Mouse (Mus musculus): ENCODE data around the gene Papola. TPM values are rescaled to one million over a fixed set of nuclear protein-coding genes. Genes with fewer than 3 reads are reported as not detected.

Gene Papola
- polyA plus RNA-seq, 1 experiment, result 165 TPM

GRCm38 (mm10) chr12:105843243-105844005, 58.9 kb downstream of the Papola start:
- TF ChIP-seq POLR2A (IDR thresholded peaks at IDR 0.05; ENCODE audit: borderline replicate concordance, extremely low read depth, insufficient read depth, insufficient read length, poor library complexity, severe bottlenecking) (no peak), CTCF (IDR thresholded peaks at IDR 0.05; ENCODE audit: borderline replicate concordance, extremely low read depth, insufficient read depth, insufficient read length) (no peak)
- DNase-seq (ENCODE audit: low read depth), result peak; percentile 72

GRCm38 (mm10) chr12:105844406-105844805, 59.9 kb downstream of the Papola start:
- DNase-seq (ENCODE audit: low read depth), result no peak
- TF ChIP-seq CTCF (IDR thresholded peaks at IDR 0.05; ENCODE audit: borderline replicate concordance, extremely low read depth, insufficient read depth, insufficient read length), result no peak
- TF ChIP-seq POLR2A (IDR thresholded peaks at IDR 0.05; ENCODE audit: borderline replicate concordance, extremely low read depth, insufficient read depth, insufficient read length, poor library complexity, severe bottlenecking), result no peak

GRCm38 (mm10) chr12:105849102-105849501, 64.6 kb downstream of the Papola start:
- TF ChIP-seq CTCF (IDR thresholded peaks at IDR 0.05; ENCODE audit: borderline replicate concordance, extremely low read depth, insufficient read depth, insufficient read length) (no peak), POLR2A (IDR thresholded peaks at IDR 0.05; ENCODE audit: borderline replicate concordance, extremely low read depth, insufficient read depth, insufficient read length, poor library complexity, severe bottlenecking) (no peak)
- peak; percentile 47 for DNase-seq (ENCODE audit: low read depth)

- TF ChIP-seq POLR2A (IDR thresholded peaks at IDR 0.05; ENCODE audit: borderline replicate concordance, extremely low read depth, insufficient read depth, insufficient read length, poor library complexity, severe bottlenecking) (no peak), CTCF (IDR thresholded peaks at IDR 0.05; ENCODE audit: borderline replicate concordance, extremely low read depth, insufficient read depth, insufficient read length) (no peak)
- DNase-seq (ENCODE audit: low read depth), result no peak
Observed at GRCm38 (mm10) chr12:105850675-105851074, 66.2 kb downstream of the Papola start.

GRCm38 (mm10) chr12:105852798-105853197, 68.3 kb downstream of the Papola start:
- TF ChIP-seq CTCF (IDR thresholded peaks at IDR 0.05; ENCODE audit: borderline replicate concordance, extremely low read depth, insufficient read depth, insufficient read length), result no peak
- TF ChIP-seq POLR2A (IDR thresholded peaks at IDR 0.05; ENCODE audit: borderline replicate concordance, extremely low read depth, insufficient read depth, insufficient read length, poor library complexity, severe bottlenecking), result no peak
- DNase-seq (ENCODE audit: low read depth), result peak; percentile 61

GRCm38 (mm10) chr12:105854639-105855038, 70.1 kb downstream of the Papola start:
- peak; percentile 87 for DNase-seq (ENCODE audit: low read depth)
- no peak for TF ChIP-seq POLR2A (IDR thresholded peaks at IDR 0.05; ENCODE audit: borderline replicate concordance, extremely low read depth, insufficient read depth, insufficient read length, poor library complexity, severe bottlenecking)
- peak; percentile 74; the same call in 1 of the 2 replicates for TF ChIP-seq CTCF (IDR thresholded peaks at IDR 0.05; ENCODE audit: borderline replicate concordance, extremely low read depth, insufficient read depth, insufficient read length)

- TF ChIP-seq CTCF (IDR thresholded peaks at IDR 0.05; ENCODE audit: borderline replicate concordance, extremely low read depth, insufficient read depth, insufficient read length) (no peak), POLR2A (IDR thresholded peaks at IDR 0.05; ENCODE audit: borderline replicate concordance, extremely low read depth, insufficient read depth, insufficient read length, poor library complexity, severe bottlenecking) (no peak)
- peak; percentile 52 for DNase-seq (ENCODE audit: low read depth)
Observed at GRCm38 (mm10) chr12:105857902-105858640, 73.6 kb downstream of the Papola start.

GRCm38 (mm10) chr12:105862072-105862471, 77.6 kb downstream of the Papola start:
- no peak for TF ChIP-seq POLR2A (IDR thresholded peaks at IDR 0.05; ENCODE audit: borderline replicate concordance, extremely low read depth, insufficient read depth, insufficient read length, poor library complexity, severe bottlenecking)
- no peak for TF ChIP-seq CTCF (IDR thresholded peaks at IDR 0.05; ENCODE audit: borderline replicate concordance, extremely low read depth, insufficient read depth, insufficient read length)
- DNase-seq (ENCODE audit: low read depth), result no peak

GRCm38 (mm10) chr12:105862607-105863006, 78.1 kb downstream of the Papola start:
- TF ChIP-seq CTCF (IDR thresholded peaks at IDR 0.05; ENCODE audit: borderline replicate concordance, extremely low read depth, insufficient read depth, insufficient read length), result no peak
- TF ChIP-seq POLR2A (IDR thresholded peaks at IDR 0.05; ENCODE audit: borderline replicate concordance, extremely low read depth, insufficient read depth, insufficient read length, poor library complexity, severe bottlenecking), result no peak
- peak; percentile 73 for DNase-seq (ENCODE audit: low read depth)

GRCm38 (mm10) chr12:105863436-105863835, 78.9 kb downstream of the Papola start:
- no peak for DNase-seq (ENCODE audit: low read depth)
- no peak for TF ChIP-seq POLR2A (IDR thresholded peaks at IDR 0.05; ENCODE audit: borderline replicate concordance, extremely low read depth, insufficient read depth, insufficient read length, poor library complexity, severe bottlenecking)
- no peak for TF ChIP-seq CTCF (IDR thresholded peaks at IDR 0.05; ENCODE audit: borderline replicate concordance, extremely low read depth, insufficient read depth, insufficient read length)

- TF ChIP-seq CTCF (IDR thresholded peaks at IDR 0.05; ENCODE audit: borderline replicate concordance, extremely low read depth, insufficient read depth, insufficient read length) (no peak), POLR2A (IDR thresholded peaks at IDR 0.05; ENCODE audit: borderline replicate concordance, extremely low read depth, insufficient read depth, insufficient read length, poor library complexity, severe bottlenecking) (no peak)
Observed at GRCm38 (mm10) chr12:105867646-105868045, 83.2 kb downstream of the Papola start.

More at GRCm38 (mm10) chr12:105867646-105868045, 83.2 kb downstream of the Papola start:
- DNase-seq (ENCODE audit: low read depth), result no peak

All from brain, embryonic 14.5 days (tissue).